In genomic region chr2:180432751-180433150, GRCm38 (mm10) we compare ENCODE assay signal across 18 mouse cellular contexts. TPM values are rescaled to one million over a fixed set of nuclear protein-coding genes. Genes with fewer than 3 reads are reported as not detected.
DNase-seq lines count a peak whose midpoint lies in the region; ATAC-seq and TF ChIP-seq lines count a peak whose summit lies in the region.
"Had no signal": no experiment of that assay in that cellular context is flagged by ENCODE, and none has a peak within 500 bp of the region (broad histone marks: within the 10 kb centered on the region; RNA-seq: fewer than 3 reads in every experiment).

No protein-coding gene starts in this region.

- intact Hi-C loops in heart, adult 2 months (cut with DNase I): no loop called here

- H3K27ac ChIP-seq in heart, embryonic 16.5 days (ENCODE audit: low read length): peak overlapping the region; percentile 14
- no peak overlapping the region for H3K27ac ChIP-seq in heart, adult 2 months
- H3K27ac ChIP-seq in limb, embryonic 13.5 days: no peak overlapping the region
- H3K27ac ChIP-seq: embryonic facial prominence, embryonic 13.5 days; forebrain, embryonic 10.5 days; heart, embryonic 15.5 days; hindbrain, embryonic 15.5 days; kidney, embryonic 15.5 days; liver, embryonic 15.5 days; lung, embryonic 15.5 days; neural tube, embryonic 12.5 days; stomach, postnatal 0 days had no signal

- TF ChIP-seq POLR2A in heart, adult 2 months (IDR thresholded peaks at IDR 0.05; ENCODE audit: insufficient read depth, low read depth, low read length): no peak

- no peak overlapping the region for H3K4me3 ChIP-seq in heart, embryonic 16.5 days (ENCODE audit: low read length)
- H3K4me3 ChIP-seq in heart, adult 2 months: no peak overlapping the region
- peak overlapping the region; percentile 4 for H3K4me3 ChIP-seq in megakaryocyte, embryonic 14.5 days (replicated peaks)
- H3K4me3 ChIP-seq in limb, embryonic 13.5 days: no peak overlapping the region
- H3K4me3 ChIP-seq: embryonic facial prominence, embryonic 13.5 days; forebrain, embryonic 10.5 days; heart, embryonic 15.5 days; hindbrain, embryonic 15.5 days; kidney, embryonic 15.5 days; liver, embryonic 15.5 days; lung, embryonic 15.5 days; neural tube, embryonic 12.5 days had no signal

- H3K4me1 ChIP-seq in heart, embryonic 16.5 days (ENCODE audit: control insufficient read depth, insufficient read depth, low read length): peaks cover 8% of the 10 kb centered on the region; the same call in 1 of the 2 replicates
- no peaks in the 10 kb centered on the region for H3K4me1 ChIP-seq in heart, adult 2 months (ENCODE audit: control insufficient read depth, insufficient read depth, low read length)
- peaks cover 97% of the 10 kb centered on the region for H3K4me1 ChIP-seq in megakaryocyte, embryonic 14.5 days
- peaks cover 44% of the 10 kb centered on the region for H3K4me1 ChIP-seq in limb, embryonic 13.5 days
- H3K4me1 ChIP-seq: kidney, embryonic 15.5 days; neural tube, embryonic 12.5 days had no signal

- no peaks in the 10 kb centered on the region for H3K9me3 ChIP-seq in heart, embryonic 16.5 days (replicated peaks; ENCODE audit: control insufficient read depth, low read length)
- H3K9me3 ChIP-seq in megakaryocyte, embryonic 14.5 days: no peaks in the 10 kb centered on the region
- no peaks in the 10 kb centered on the region for H3K9me3 ChIP-seq in limb, embryonic 13.5 days
- H3K9me3 ChIP-seq: embryonic facial prominence, embryonic 13.5 days; forebrain, embryonic 10.5 days; heart, embryonic 15.5 days; hindbrain, embryonic 15.5 days; kidney, embryonic 15.5 days; liver, embryonic 15.5 days; lung, embryonic 15.5 days; neural tube, embryonic 12.5 days had no signal

- no peak overlapping the region for H3K9ac ChIP-seq in heart, embryonic 16.5 days (ENCODE audit: low read length)
- H3K9ac ChIP-seq in heart, adult 2 months (ENCODE audit: low read depth, low read length): no peak overlapping the region
- H3K9ac ChIP-seq in limb, embryonic 13.5 days: 0 out of 2 replicates have a peak overlapping the region, but pooled peaks have one; percentile 19
- H3K9ac ChIP-seq: embryonic facial prominence, embryonic 13.5 days; forebrain, postnatal 0 days; heart, embryonic 15.5 days; hindbrain, embryonic 15.5 days; kidney, embryonic 15.5 days; liver, embryonic 15.5 days; lung, embryonic 15.5 days; neural tube, embryonic 12.5 days had no signal

- no peak for TF ChIP-seq EP300 in heart, adult 2 months (IDR thresholded peaks at IDR 0.05; ENCODE audit: insufficient read depth, low read depth, low read length)

- no peak for TF ChIP-seq CTCF in heart, adult 2 months (IDR thresholded peaks at IDR 0.05)

- no peaks in the 10 kb centered on the region for H3K36me3 ChIP-seq in heart, embryonic 16.5 days (ENCODE audit: control insufficient read depth, insufficient read depth)
- H3K36me3 ChIP-seq in heart, adult 2 months (ENCODE audit: control insufficient read depth, insufficient read depth, low read length): no peaks in the 10 kb centered on the region
- H3K36me3 ChIP-seq in megakaryocyte, embryonic 14.5 days (replicated peaks; ENCODE audit: low read length): peaks cover 35% of the 10 kb centered on the region
- H3K36me3 ChIP-seq in limb, embryonic 13.5 days: no peaks in the 10 kb centered on the region
- H3K36me3 ChIP-seq: embryonic facial prominence, embryonic 13.5 days; forebrain, embryonic 10.5 days; heart, embryonic 15.5 days; hindbrain, embryonic 15.5 days; kidney, embryonic 15.5 days; liver, embryonic 15.5 days; lung, embryonic 15.5 days; neural tube, embryonic 12.5 days had no signal

- ATAC-seq in heart, embryonic 16.5 days (replicated peaks; ENCODE audit: extremely low read depth, insufficient read depth, low FRiP score): peak; percentile 46; the same call in 1 of the 2 replicates
- ATAC-seq in megakaryocyte, adult 5-6 weeks (ENCODE audit: poor library complexity, severe bottlenecking): no peak
- ATAC-seq in limb, embryonic 13.5 days (ENCODE audit: low FRiP score, low read depth): peak; percentile 45; the same call in 1 of the 2 replicates

- 0 out of 2 replicates have a peak, but pooled peaks cover 3% of the 10 kb centered on the region for H3K27me3 ChIP-seq in heart, embryonic 16.5 days (ENCODE audit: control insufficient read depth, insufficient read depth, low read length)
- no peaks in the 10 kb centered on the region; the same call in 1 of the 2 replicates for H3K27me3 ChIP-seq in heart, adult 2 months (ENCODE audit: control insufficient read depth, insufficient read depth, low read length)
- no peaks in the 10 kb centered on the region for H3K27me3 ChIP-seq in megakaryocyte, embryonic 14.5 days (replicated peaks)
- H3K27me3 ChIP-seq in limb, embryonic 13.5 days: no peaks in the 10 kb centered on the region
- H3K27me3 ChIP-seq: hindbrain, embryonic 15.5 days; kidney, embryonic 15.5 days; liver, embryonic 15.5 days; lung, embryonic 15.5 days; neural tube, embryonic 12.5 days had no signal

- WGBS in heart, embryonic 16.5 days: 70% methylated on average over 10 of the region's 10 CpGs
- 61% methylated on average over 10 of the region's 10 CpGs for WGBS in heart, adult 2 months
- WGBS in limb, embryonic 13.5 days: 54% methylated on average over 10 of the region's 10 CpGs

- no peaks in the 10 kb centered on the region for H3K79me2 ChIP-seq in heart, adult 2 months (replicated peaks; ENCODE audit: control insufficient read depth, insufficient read depth, low read length)

- no peak for DNase-seq in heart, adult 2 months
- DNase-seq in thymus, postnatal 4 days: peak; percentile 70
- DNase-seq in thymus, adult 18-20 months: no peak
- DNase-seq in B cell, adult 2 months: no peak

- no peak overlapping the region for H3K4me2 ChIP-seq in heart, embryonic 16.5 days (ENCODE audit: low read depth, low read length)
- no peak overlapping the region for H3K4me2 ChIP-seq in limb, embryonic 13.5 days (replicated peaks)
- H3K4me2 ChIP-seq: embryonic facial prominence, embryonic 13.5 days; heart, embryonic 15.5 days; hindbrain, embryonic 15.5 days; kidney, embryonic 15.5 days; liver, embryonic 15.5 days; lung, embryonic 15.5 days; neural tube, embryonic 12.5 days had no signal

RNA-seq across cellular contexts. Expression of gene Slco4a1, which starts 23.3 kb away (rescaled TPM):
- 0.84 and 2.1 TPM in 2 replicates for polyA plus RNA-seq in heart, embryonic 16.5 days (2015; fragmentation: Nextera tagmentation; extraction: Ambion mirVana)
- total RNA-seq in heart, adult 2 months (2021): not detected
- 0.26 and 0.94 TPM in 2 replicates for polyA plus RNA-seq in heart, adult 2 months (2012; rRNA removed)
- 10.4 and 49.9 TPM in 2 replicates for polyA plus RNA-seq in megakaryocyte, embryonic 14.5 days (2012; ENCODE audit: insufficient read depth, low replicate concordance)
- total RNA-seq in megakaryocyte, adult 5-6 weeks (2015): 2.6 and 2.7 TPM in 2 replicates
- 2.5 and 2.7 TPM in 2 replicates for total RNA-seq in megakaryocyte, adult 5-6 weeks (2017)
- polyA plus RNA-seq in limb, embryonic 13.5 days (2015; fragmentation: Nextera tagmentation; extraction: Ambion mirVana): 0.40 and 0.90 TPM in 2 replicates
